ENCODE assay signal across 11 mouse cellular contexts in genomic region chr5:39623304-39624217, GRCm38 (mm10).
DNase-seq lines count a peak whose midpoint lies in the region; ATAC-seq and TF ChIP-seq lines count a peak whose summit lies in the region.
"Had no signal": no experiment of that assay in that cellular context is flagged by ENCODE, and none has a peak within 500 bp of the region (broad histone marks: within the 10 kb centered on the region; RNA-seq: fewer than 3 reads in every experiment).

No protein-coding gene starts in this region.

- no peak for TF ChIP-seq POLR2A in heart, adult 2 months (IDR thresholded peaks at IDR 0.05; ENCODE audit: insufficient read depth, low read depth, low read length)

- H3K4me2 ChIP-seq in midbrain, embryonic 11.5 days: no peak overlapping the region
- no peak overlapping the region for H3K4me2 ChIP-seq in midbrain, embryonic 16.5 days (ENCODE audit: low read length)

- no peak overlapping the region for H3K4me3 ChIP-seq in heart, adult 2 months
- H3K4me3 ChIP-seq in midbrain, embryonic 11.5 days (ENCODE audit: low read depth, low read length): no peak overlapping the region
- H3K4me3 ChIP-seq in midbrain, embryonic 16.5 days (ENCODE audit: low read depth, low read length): no peak overlapping the region
- H3K4me3 ChIP-seq: forebrain, embryonic 10.5 days had no signal

- H3K79me2 ChIP-seq in heart, adult 2 months (replicated peaks; ENCODE audit: control insufficient read depth, insufficient read depth, low read length): no peaks in the 10 kb centered on the region

- DNase-seq in heart, adult 2 months: peak in 1 of 2 experiments; percentile 46
- no peak for DNase-seq in heart, postnatal 4 days
- DNase-seq in midbrain, embryonic 11.5 days (ENCODE audit: low spot score, missing footprints): no peak
- DNase-seq in embryo, embryonic 9.5 days (ENCODE audit: extremely low spot score): peak; percentile 23
- DNase-seq in right cerebral cortex, postnatal 14 days: no peak
- no peak for DNase-seq in thymus, postnatal 10 days (ENCODE audit: low spot score in 2 of 2)
- DNase-seq: adrenal gland, postnatal 36 days; lung, postnatal 4 days had no signal

- 74% methylated on average over 13 of the region's 13 CpGs for WGBS in heart, adult 2 months
- WGBS in midbrain, embryonic 11.5 days: 72% methylated on average over 13 of the region's 13 CpGs
- WGBS in midbrain, embryonic 16.5 days: 63% methylated on average over 13 of the region's 13 CpGs

- no peaks in the 10 kb centered on the region for H3K9me3 ChIP-seq in midbrain, embryonic 11.5 days (ENCODE audit: control insufficient read depth, low read length)
- H3K9me3 ChIP-seq in midbrain, embryonic 16.5 days (replicated peaks; ENCODE audit: control insufficient read depth, low read length, poor library complexity, severe bottlenecking): no peaks in the 10 kb centered on the region
- H3K9me3 ChIP-seq: forebrain, embryonic 10.5 days had no signal

- peaks cover 2% of the 10 kb centered on the region for H3K36me3 ChIP-seq in heart, adult 2 months (ENCODE audit: control insufficient read depth, insufficient read depth, low read length)
- H3K36me3 ChIP-seq in midbrain, embryonic 11.5 days (ENCODE audit: control insufficient read depth, insufficient read depth, low read length): no peaks in the 10 kb centered on the region
- H3K36me3 ChIP-seq in midbrain, embryonic 16.5 days (ENCODE audit: control insufficient read depth, insufficient read depth, low read length): no peaks in the 10 kb centered on the region
- H3K36me3 ChIP-seq: forebrain, embryonic 10.5 days had no signal

- intact Hi-C loops in heart, adult 2 months (cut with DNase I): no loop called here

- H3K27ac ChIP-seq in heart, adult 2 months: peak overlapping the region; percentile 18
- no peak overlapping the region for H3K27ac ChIP-seq in midbrain, embryonic 11.5 days (ENCODE audit: low read depth, low read length)
- no peak overlapping the region for H3K27ac ChIP-seq in midbrain, embryonic 16.5 days (ENCODE audit: low read length)
- H3K27ac ChIP-seq: forebrain, embryonic 10.5 days; kidney, postnatal 0 days had no signal

- H3K27me3 ChIP-seq in heart, adult 2 months (ENCODE audit: control insufficient read depth, insufficient read depth, low read length): no peaks in the 10 kb centered on the region
- H3K27me3 ChIP-seq in midbrain, embryonic 11.5 days (ENCODE audit: control insufficient read depth, insufficient read depth, low read length): no peaks in the 10 kb centered on the region
- no peaks in the 10 kb centered on the region for H3K27me3 ChIP-seq in midbrain, embryonic 16.5 days (ENCODE audit: control insufficient read depth, insufficient read depth, low read depth, low read length)

- ATAC-seq in midbrain, embryonic 11.5 days (ENCODE audit: low FRiP score): peak; percentile 28; the same call in 1 of the 2 replicates
- no peak for ATAC-seq in midbrain, embryonic 16.5 days

- peaks cover 13% of the 10 kb centered on the region for H3K4me1 ChIP-seq in heart, adult 2 months (ENCODE audit: control insufficient read depth, insufficient read depth, low read length)
- peaks cover 6% of the 10 kb centered on the region for H3K4me1 ChIP-seq in midbrain, embryonic 11.5 days (ENCODE audit: control insufficient read depth, insufficient read depth, low read length)
- H3K4me1 ChIP-seq in midbrain, embryonic 16.5 days (ENCODE audit: control insufficient read depth, insufficient read depth, low read length): peaks cover 9% of the 10 kb centered on the region

- no peak for TF ChIP-seq CTCF in heart, adult 2 months (IDR thresholded peaks at IDR 0.05)

- no peak overlapping the region for H3K9ac ChIP-seq in heart, adult 2 months (ENCODE audit: low read depth, low read length)
- H3K9ac ChIP-seq in midbrain, embryonic 11.5 days (ENCODE audit: low read length): no peak overlapping the region
- no peak overlapping the region for H3K9ac ChIP-seq in midbrain, embryonic 16.5 days (ENCODE audit: low read depth, low read length)

- no peak for TF ChIP-seq EP300 in heart, adult 2 months (IDR thresholded peaks at IDR 0.05; ENCODE audit: insufficient read depth, low read depth, low read length)
